Mouse (Mus musculus): Measurements from ENCODE around the gene Wars. TPM values are rescaled to one million over a fixed set of nuclear protein-coding genes. Genes with fewer than 3 reads are reported as not detected.
A peak's percentile ranks its signal among the peaks of the same experiment; 100 is the strongest.

The Wars gene
- total and polyA plus RNA-seq, 2 experiments from 2014 or later: 92.4 to 123 TPM

- ATAC-seq (no peak), DNase-seq (ENCODE audit: low spot score) (peak; percentile 35)
- Histone ChIP-seq H3K4me2 (ENCODE audit: low read depth, low read length) (peak overlapping the region; percentile 8; the same call in 1 of the 2 replicates), H3K4me1 (ENCODE audit: insufficient read depth, low read length) (peaks cover 33% of the 10 kb centered on the region), H3K27me3 (ENCODE audit: insufficient read depth, low read length) (no peaks in the 10 kb centered on the region), H3K36me3 (ENCODE audit: insufficient read depth, low read length) (no peaks in the 10 kb centered on the region), H3K9me3 (ENCODE audit: low read length) (no peaks in the 10 kb centered on the region), H3K27ac (no peak overlapping the region; the same call in 1 of the 2 replicates), H3K9ac (replicated peaks; ENCODE audit: low read length) (no peak overlapping the region), H3K4me3 (ENCODE audit: low read length) (no peak overlapping the region)
- TF ChIP-seq CTCF (IDR thresholded peaks at IDR 0.05; ENCODE audit: low read depth): no peak
- 41% methylated on average over 9 of the region's 9 CpGs for WGBS
Measured at GRCm38 (mm10) chr12:108831966-108832643, 61.9 kb downstream of the Wars start.

- DNase-seq (ENCODE audit: low spot score): no peak
- Histone ChIP-seq H3K27me3 (ENCODE audit: insufficient read depth, low read length) (no peaks in the 10 kb centered on the region), H3K27ac (no peak overlapping the region), H3K36me3 (ENCODE audit: insufficient read depth, low read length) (no peaks in the 10 kb centered on the region), H3K4me2 (ENCODE audit: low read depth, low read length) (no peak overlapping the region), H3K9ac (replicated peaks; ENCODE audit: low read length) (no peak overlapping the region), H3K4me3 (ENCODE audit: low read length) (no peak overlapping the region), H3K4me1 (ENCODE audit: insufficient read depth, low read length) (peaks cover 28% of the 10 kb centered on the region), H3K9me3 (ENCODE audit: low read length) (no peaks in the 10 kb centered on the region)
- ATAC-seq: no peak
- TF ChIP-seq CTCF (IDR thresholded peaks at IDR 0.05; ENCODE audit: low read depth): no peak
- 85% methylated on average over 6 of the region's 6 CpGs for WGBS
Measured at GRCm38 (mm10) chr12:108830358-108830757, 63.6 kb downstream of the Wars start.

- no peaks in the 10 kb centered on the region for H3K27me3 ChIP-seq (ENCODE audit: insufficient read depth, low read length)
- no peak overlapping the region for H3K27ac ChIP-seq
- no peak for DNase-seq (ENCODE audit: low spot score)
- ATAC-seq: no peak
- H3K36me3 ChIP-seq (ENCODE audit: insufficient read depth, low read length): no peaks in the 10 kb centered on the region
- WGBS: 65% methylated on average over 5 of the region's 5 CpGs
- peaks cover 21% of the 10 kb centered on the region for H3K4me1 ChIP-seq (ENCODE audit: insufficient read depth, low read length)
- H3K9me3 ChIP-seq (ENCODE audit: low read length): no peaks in the 10 kb centered on the region
- H3K9ac ChIP-seq (replicated peaks; ENCODE audit: low read length): no peak overlapping the region
- H3K4me2 ChIP-seq (ENCODE audit: low read depth, low read length): no peak overlapping the region
- TF ChIP-seq CTCF (IDR thresholded peaks at IDR 0.05; ENCODE audit: low read depth): no peak
- H3K4me3 ChIP-seq (ENCODE audit: low read length): no peak overlapping the region
Measured at GRCm38 (mm10) chr12:108829636-108830035, 64.3 kb downstream of the Wars start.

GRCm38 (mm10) chr12:108827641-108828040 is 66.3 kb downstream of the Wars start:
- peaks cover 9% of the 10 kb centered on the region for H3K4me1 ChIP-seq (ENCODE audit: insufficient read depth, low read length)
- no peaks in the 10 kb centered on the region for H3K36me3 ChIP-seq (ENCODE audit: insufficient read depth, low read length)
- DNase-seq (ENCODE audit: low spot score) (no peak), ATAC-seq (no peak)
- no peak overlapping the region for H3K4me3 ChIP-seq (ENCODE audit: low read length)
- TF ChIP-seq CTCF (IDR thresholded peaks at IDR 0.05; ENCODE audit: low read depth): no peak
- 90% methylated on average over 6 of the region's 6 CpGs for WGBS
- no peak overlapping the region for H3K4me2 ChIP-seq (ENCODE audit: low read depth, low read length)
- no peaks in the 10 kb centered on the region for H3K9me3 ChIP-seq (ENCODE audit: low read length)
- H3K27ac ChIP-seq: no peak overlapping the region
- H3K9ac ChIP-seq (replicated peaks; ENCODE audit: low read length): no peak overlapping the region
- H3K27me3 ChIP-seq (ENCODE audit: insufficient read depth, low read length): no peaks in the 10 kb centered on the region

GRCm38 (mm10) chr12:108826958-108827535 is 66.9 kb downstream of the Wars start:
- Histone ChIP-seq H3K9me3 (ENCODE audit: low read length) (no peaks in the 10 kb centered on the region), H3K9ac (replicated peaks; ENCODE audit: low read length) (no peak overlapping the region), H3K27ac (no peak overlapping the region), H3K27me3 (ENCODE audit: insufficient read depth, low read length) (no peaks in the 10 kb centered on the region), H3K4me3 (ENCODE audit: low read length) (no peak overlapping the region), H3K4me2 (ENCODE audit: low read depth, low read length) (no peak overlapping the region), H3K36me3 (ENCODE audit: insufficient read depth, low read length) (no peaks in the 10 kb centered on the region), H3K4me1 (ENCODE audit: insufficient read depth, low read length) (peaks cover 3% of the 10 kb centered on the region)
- DNase-seq (ENCODE audit: low spot score) (no peak), ATAC-seq (no peak)
- 92% methylated on average over 28 of the region's 28 CpGs for WGBS
- no peak for TF ChIP-seq CTCF (IDR thresholded peaks at IDR 0.05; ENCODE audit: low read depth)

- Histone ChIP-seq H3K27me3 (ENCODE audit: insufficient read depth, low read length) (no peaks in the 10 kb centered on the region), H3K9ac (replicated peaks; ENCODE audit: low read length) (no peak overlapping the region), H3K36me3 (ENCODE audit: insufficient read depth, low read length) (no peaks in the 10 kb centered on the region), H3K27ac (no peak overlapping the region), H3K4me1 (ENCODE audit: insufficient read depth, low read length) (no peaks in the 10 kb centered on the region), H3K9me3 (ENCODE audit: low read length) (no peaks in the 10 kb centered on the region), H3K4me2 (ENCODE audit: low read depth, low read length) (no peak overlapping the region), H3K4me3 (ENCODE audit: low read length) (no peak overlapping the region)
- WGBS: 87% methylated on average over 19 of the region's 19 CpGs
- ATAC-seq (no peak), DNase-seq (ENCODE audit: low spot score) (no peak)
- TF ChIP-seq CTCF (IDR thresholded peaks at IDR 0.05; ENCODE audit: low read depth): no peak
Measured at GRCm38 (mm10) chr12:108826282-108826957, 67.6 kb downstream of the Wars start.

Measured in hindbrain, postnatal 0 days (tissue).